Mouse (Mus musculus): ENCODE data around the gene Myo15b. TPM values are rescaled to one million over a fixed set of nuclear protein-coding genes. Genes with fewer than 3 reads are reported as not detected.

The Myo15b gene
- not detected for polyA plus RNA-seq (2014; fragmentation: Illumina TruSeq; extraction: RNeasy Lipid Tissue Mini Kit (QIAGEN cat#74804))

GRCm38 (mm10) chr11:115858354-115858753 lies at the start of gene Myo15b:
Gene Myo15b (plus strand): TSS chr11:115858406.

GRCm38 (mm10) chr11:115813507-115814296 lies 44.5 kb upstream of the Myo15b start, which contains the start of gene Caskin2:
Gene Caskin2 (minus strand): TSS chr11:115813639.

GRCm38 (mm10) chr11:115814605-115815450 lies 43.4 kb upstream of the Myo15b start, which contains the start of gene Tsen54:
Gene Tsen54 (plus strand): TSS chr11:115814724.

GRCm38 (mm10) chr11:115823774-115824740 lies 34.1 kb upstream of the Myo15b start, which contains the start of gene Llgl2:
Gene Llgl2 (plus strand): TSS chr11:115824049.

GRCm38 (mm10) chr11:115899486-115900266 lies 41.5 kb downstream of the Myo15b start, which contains the start of gene Smim5:
Gene Smim5 (plus strand): TSS chr11:115899966.

GRCm38 (mm10) chr11:115911632-115912376 lies 53.6 kb downstream of the Myo15b start, which contains the start of gene Smim6:
Gene Smim6 (plus strand): TSS chr11:115912017.

GRCm38 (mm10) chr11:115933108-115933746 lies 75.0 kb downstream of the Myo15b start, which contains the start of the genes Sap30bp and Recql5:
Gene Sap30bp (plus strand): TSS chr11:115933282.
Gene Recql5 (minus strand): TSS chr11:115933477.

Other genes starting within 250 kb of the Myo15b start
- gene Mif4gd, start 245.4 kb upstream of the Myo15b start, polyA plus RNA-seq (2014; fragmentation: Illumina TruSeq; extraction: RNeasy Lipid Tissue Mini Kit (QIAGEN cat#74804)): 13.5 TPM
- gene Slc25a19, start 230.1 kb upstream of the Myo15b start, polyA plus RNA-seq (2014; fragmentation: Illumina TruSeq; extraction: RNeasy Lipid Tissue Mini Kit (QIAGEN cat#74804)): 2.7 TPM
- 115 TPM for gene Grb2, start 149.8 kb upstream of the Myo15b start, polyA plus RNA-seq (2014; fragmentation: Illumina TruSeq; extraction: RNeasy Lipid Tissue Mini Kit (QIAGEN cat#74804))
- 1.1 TPM for gene Tmem94, start 93.0 kb upstream of the Myo15b start, polyA plus RNA-seq (2014; fragmentation: Illumina TruSeq; extraction: RNeasy Lipid Tissue Mini Kit (QIAGEN cat#74804))
- 0.51 TPM for gene Caskin2, start 44.8 kb upstream of the Myo15b start, polyA plus RNA-seq (2014; fragmentation: Illumina TruSeq; extraction: RNeasy Lipid Tissue Mini Kit (QIAGEN cat#74804))
- not detected for gene Tsen54, start 43.7 kb upstream of the Myo15b start, polyA plus RNA-seq (2014; fragmentation: Illumina TruSeq; extraction: RNeasy Lipid Tissue Mini Kit (QIAGEN cat#74804))
- gene Llgl2, start 34.4 kb upstream of the Myo15b start, polyA plus RNA-seq (2014; fragmentation: Illumina TruSeq; extraction: RNeasy Lipid Tissue Mini Kit (QIAGEN cat#74804)): 2.3 TPM
- not detected for gene Smim5, start 41.6 kb downstream of the Myo15b start, polyA plus RNA-seq (2014; fragmentation: Illumina TruSeq; extraction: RNeasy Lipid Tissue Mini Kit (QIAGEN cat#74804))
- not detected for gene Smim6, start 53.6 kb downstream of the Myo15b start, polyA plus RNA-seq (2014; fragmentation: Illumina TruSeq; extraction: RNeasy Lipid Tissue Mini Kit (QIAGEN cat#74804))
- gene Sap30bp, start 74.9 kb downstream of the Myo15b start, polyA plus RNA-seq (2014; fragmentation: Illumina TruSeq; extraction: RNeasy Lipid Tissue Mini Kit (QIAGEN cat#74804)): 12.8 TPM
- 1.7 TPM for gene Recql5, start 75.1 kb downstream of the Myo15b start, polyA plus RNA-seq (2014; fragmentation: Illumina TruSeq; extraction: RNeasy Lipid Tissue Mini Kit (QIAGEN cat#74804))
- not detected for gene Itgb4, start 116.3 kb downstream of the Myo15b start, polyA plus RNA-seq (2014; fragmentation: Illumina TruSeq; extraction: RNeasy Lipid Tissue Mini Kit (QIAGEN cat#74804))
- gene Galk1, start 154.3 kb downstream of the Myo15b start, polyA plus RNA-seq (2014; fragmentation: Illumina TruSeq; extraction: RNeasy Lipid Tissue Mini Kit (QIAGEN cat#74804)): not detected
- gene H3f3b, start 169.6 kb downstream of the Myo15b start, polyA plus RNA-seq (2014; fragmentation: Illumina TruSeq; extraction: RNeasy Lipid Tissue Mini Kit (QIAGEN cat#74804)): 1,980 TPM
- 2.9 TPM for gene Unk, start 171.9 kb downstream of the Myo15b start, polyA plus RNA-seq (2014; fragmentation: Illumina TruSeq; extraction: RNeasy Lipid Tissue Mini Kit (QIAGEN cat#74804))
- gene Unc13d, start 219.6 kb downstream of the Myo15b start, polyA plus RNA-seq (2014; fragmentation: Illumina TruSeq; extraction: RNeasy Lipid Tissue Mini Kit (QIAGEN cat#74804)): 0.23 TPM
- 15.5 TPM for gene Wbp2, start 228.6 kb downstream of the Myo15b start, polyA plus RNA-seq (2014; fragmentation: Illumina TruSeq; extraction: RNeasy Lipid Tissue Mini Kit (QIAGEN cat#74804))

All from ovary, adult 10 weeks (tissue).